Mouse (Mus musculus): ENCODE data around the gene Ptprt. TPM values are rescaled to one million over a fixed set of nuclear protein-coding genes. Genes with fewer than 3 reads are reported as not detected.
"Not testable (repeated sequence)": the region's sequence is repeated elsewhere in the genome, so short reads cannot be mapped to it uniquely, and the experiment has no call there.

Gene Ptprt
- polyA plus RNA-seq, 1 experiment: 0.39 TPM

- Histone ChIP-seq H3K27me3 (ENCODE audit: control insufficient read depth, insufficient read depth, low read length) (no peaks in the 10 kb centered on the region), H3K4me3 (ENCODE audit: low read depth, low read length) (no peak overlapping the region), H3K4me1 (ENCODE audit: control insufficient read depth, insufficient read depth, insufficient read length, low read length) (no peaks in the 10 kb centered on the region), H3K27ac (ENCODE audit: insufficient read depth, low read depth, low read length) (no peak overlapping the region), H3K36me3 (ENCODE audit: control insufficient read depth, insufficient read depth, low read length) (no peaks in the 10 kb centered on the region)
- 80% methylated on average over 20 of the region's 20 CpGs for whole genome bisulfite sequencing
- TF ChIP-seq POLR2A (IDR thresholded peaks at IDR 0.05; ENCODE audit: low read depth, low read length) (no peak), CTCF (IDR thresholded peaks at IDR 0.05; ENCODE audit: extremely low read depth, insufficient read length, insufficient replicate concordance, low read depth, low read length) (no peak)
These were observed 478.1 kb downstream of the Ptprt start for GRCm38 (mm10) chr2:162182621-162183475.

GRCm38 (mm10) chr2:162181826-162182225 is 479.1 kb downstream of the Ptprt start:
- WGBS: 67% methylated on average over 2 of the region's 2 CpGs
- no peak for TF ChIP-seq CTCF (IDR thresholded peaks at IDR 0.05; ENCODE audit: extremely low read depth, insufficient read length, insufficient replicate concordance, low read depth, low read length)
- no peak for TF ChIP-seq POLR2A (IDR thresholded peaks at IDR 0.05; ENCODE audit: low read depth, low read length)
- H3K4me1 ChIP-seq (ENCODE audit: control insufficient read depth, insufficient read depth, insufficient read length, low read length): no peaks in the 10 kb centered on the region
- no peaks in the 10 kb centered on the region for H3K27me3 ChIP-seq (ENCODE audit: control insufficient read depth, insufficient read depth, low read length)
- no peak overlapping the region for H3K4me3 ChIP-seq (ENCODE audit: low read depth, low read length)
- H3K27ac ChIP-seq (ENCODE audit: insufficient read depth, low read depth, low read length): no peak overlapping the region
- no peaks in the 10 kb centered on the region for H3K36me3 ChIP-seq (ENCODE audit: control insufficient read depth, insufficient read depth, low read length)

GRCm38 (mm10) chr2:162172529-162172928 is 488.4 kb downstream of the Ptprt start:
- no peaks in the 10 kb centered on the region for H3K36me3 ChIP-seq (ENCODE audit: control insufficient read depth, insufficient read depth, low read length)
- no peak overlapping the region for H3K4me3 ChIP-seq (ENCODE audit: low read depth, low read length)
- H3K27me3 ChIP-seq (ENCODE audit: control insufficient read depth, insufficient read depth, low read length): no peaks in the 10 kb centered on the region
- 40% methylated on average over 1 of the region's 1 CpGs for WGBS
- TF ChIP-seq CTCF (IDR thresholded peaks at IDR 0.05; ENCODE audit: extremely low read depth, insufficient read length, insufficient replicate concordance, low read depth, low read length): no peak
- TF ChIP-seq POLR2A (IDR thresholded peaks at IDR 0.05; ENCODE audit: low read depth, low read length): no peak
- no peaks in the 10 kb centered on the region for H3K4me1 ChIP-seq (ENCODE audit: control insufficient read depth, insufficient read depth, insufficient read length, low read length)
- no peak overlapping the region for H3K27ac ChIP-seq (ENCODE audit: insufficient read depth, low read depth, low read length)

GRCm38 (mm10) chr2:162141845-162142411 is 519.0 kb downstream of the Ptprt start:
- Histone ChIP-seq H3K4me1 (ENCODE audit: control insufficient read depth, insufficient read depth, insufficient read length, low read length) (no peaks in the 10 kb centered on the region), H3K27me3 (ENCODE audit: control insufficient read depth, insufficient read depth, low read length) (no peaks in the 10 kb centered on the region), H3K27ac (ENCODE audit: insufficient read depth, low read depth, low read length) (no peak overlapping the region), H3K36me3 (ENCODE audit: control insufficient read depth, insufficient read depth, low read length) (no peaks in the 10 kb centered on the region), H3K4me3 (ENCODE audit: low read depth, low read length) (no peak overlapping the region)
- 74% methylated on average over 3 of the region's 3 CpGs for WGBS
- TF ChIP-seq POLR2A (IDR thresholded peaks at IDR 0.05; ENCODE audit: low read depth, low read length) (no peak), CTCF (IDR thresholded peaks at IDR 0.05; ENCODE audit: extremely low read depth, insufficient read length, insufficient replicate concordance, low read depth, low read length) (no peak)

GRCm38 (mm10) chr2:162136176-162136575 is 524.8 kb downstream of the Ptprt start:
- H3K27me3 ChIP-seq (ENCODE audit: control insufficient read depth, insufficient read depth, low read length); H3K27ac ChIP-seq (ENCODE audit: insufficient read depth, low read depth, low read length); H3K36me3 ChIP-seq (ENCODE audit: control insufficient read depth, insufficient read depth, low read length); H3K4me3 ChIP-seq (ENCODE audit: low read depth, low read length); H3K4me1 ChIP-seq (ENCODE audit: control insufficient read depth, insufficient read depth, insufficient read length, low read length): not testable (repeated sequence)
- WGBS: 92% methylated on average over 3 of the region's 3 CpGs

- 61% methylated on average over 4 of the region's 4 CpGs for WGBS
- Histone ChIP-seq H3K4me3 (ENCODE audit: low read depth, low read length) (no peak overlapping the region), H3K27ac (ENCODE audit: insufficient read depth, low read depth, low read length) (no peak overlapping the region), H3K4me1 (ENCODE audit: control insufficient read depth, insufficient read depth, insufficient read length, low read length) (no peaks in the 10 kb centered on the region), H3K27me3 (ENCODE audit: control insufficient read depth, insufficient read depth, low read length) (no peaks in the 10 kb centered on the region), H3K36me3 (ENCODE audit: control insufficient read depth, insufficient read depth, low read length) (no peaks in the 10 kb centered on the region)
- TF ChIP-seq POLR2A (IDR thresholded peaks at IDR 0.05; ENCODE audit: low read depth, low read length): no peak
- no peak for TF ChIP-seq CTCF (IDR thresholded peaks at IDR 0.05; ENCODE audit: extremely low read depth, insufficient read length, insufficient replicate concordance, low read depth, low read length)
These were observed 529.2 kb downstream of the Ptprt start for GRCm38 (mm10) chr2:162131607-162132304.

GRCm38 (mm10) chr2:162129896-162130295 is 531.1 kb downstream of the Ptprt start:
- H3K4me1 ChIP-seq (ENCODE audit: control insufficient read depth, insufficient read depth, insufficient read length, low read length): no peaks in the 10 kb centered on the region
- no peak overlapping the region for H3K27ac ChIP-seq (ENCODE audit: insufficient read depth, low read depth, low read length)
- H3K4me3 ChIP-seq (ENCODE audit: low read depth, low read length): no peak overlapping the region
- no peaks in the 10 kb centered on the region for H3K27me3 ChIP-seq (ENCODE audit: control insufficient read depth, insufficient read depth, low read length)
- WGBS: 97% methylated on average over 1 of the region's 1 CpGs
- TF ChIP-seq POLR2A (IDR thresholded peaks at IDR 0.05; ENCODE audit: low read depth, low read length): no peak
- no peak for TF ChIP-seq CTCF (IDR thresholded peaks at IDR 0.05; ENCODE audit: extremely low read depth, insufficient read length, insufficient replicate concordance, low read depth, low read length)
- H3K36me3 ChIP-seq (ENCODE audit: control insufficient read depth, insufficient read depth, low read length): no peaks in the 10 kb centered on the region
